Mouse (Mus musculus) G1E (cell line): ENCODE measurements around the gene Alg12.

Source experiments
- CTCF ChIP-seq: IDR thresholded peaks from 2 replicates; pipeline ENCODE4 v1.5.1; 2012; ENCODE audit warnings: low read depth, low read length, inconsistent platforms, mixed read lengths
- GATA2 ChIP-seq: IDR thresholded peaks from 2 replicates; pipeline ENCODE4 v1.6.1; 2012; ENCODE audit warnings: low read depth, low read length, inconsistent platforms, borderline replicate concordance
- TAL1 ChIP-seq: conservative IDR thresholded peaks from 2 replicates; pipeline ENCODE4 v1.6.1; 2012; ENCODE audit warnings: low read depth, low read length, inconsistent platforms, mixed read lengths

DNA sequence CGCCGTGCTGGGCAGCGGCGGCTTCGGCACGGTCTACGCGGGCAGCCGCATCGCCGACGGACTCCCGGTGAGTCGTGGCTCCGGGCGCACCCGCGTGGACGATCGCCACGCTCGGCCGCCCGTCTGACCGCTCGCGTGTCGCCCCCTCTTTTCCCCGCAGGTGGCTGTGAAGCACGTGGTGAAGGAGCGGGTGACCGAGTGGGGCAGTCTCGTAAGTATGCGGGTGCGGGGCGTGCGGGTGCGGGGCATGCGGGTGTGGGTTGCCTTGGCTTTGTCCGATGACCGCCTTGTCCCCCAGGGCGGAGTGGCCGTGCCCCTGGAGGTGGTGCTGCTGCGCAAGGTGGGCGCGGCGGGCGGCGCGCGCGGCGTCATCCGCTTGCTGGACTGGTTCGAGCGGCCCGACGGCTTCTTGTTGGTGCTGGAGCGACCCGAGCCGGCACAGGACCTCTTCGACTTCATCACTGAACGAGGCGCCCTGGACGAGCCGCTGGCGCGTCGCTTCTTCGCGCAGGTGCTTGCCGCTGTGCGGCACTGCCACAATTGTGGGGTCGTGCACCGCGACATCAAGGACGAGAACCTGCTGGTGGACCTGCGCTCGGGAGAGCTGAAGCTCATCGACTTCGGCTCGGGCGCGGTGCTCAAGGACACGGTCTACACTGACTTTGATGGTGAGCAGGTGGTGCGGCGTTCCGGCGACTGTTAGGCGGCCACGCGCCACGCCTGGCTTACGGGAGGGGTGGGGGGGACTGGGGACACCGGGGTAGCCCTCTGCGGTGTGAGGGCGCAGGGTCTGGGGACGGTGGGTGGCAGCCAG, 44.0 kb upstream of the Alg12 start:
- TF ChIP-seq CTCF: no peak
- no peak for TF ChIP-seq TAL1
- TF ChIP-seq GATA2: no peak
